Mouse (Mus musculus) c-Kit-positive CD71-positive TER-119-negative erythroid progenitor cells, embryonic 14.5 days (primary cell): ENCODE results near the gene Erich6b.

ENCODE experiments used
- DNase-seq: peaks from one replicate; pipeline ENCODE4 v3.0.0-alpha.2; 2013; ENCODE audit warnings: low read depth

Gene Erich6b

GRCm38 (mm10) chr14:75707771-75708170 lies 65.7 kb downstream of the Erich6b start:
- no peak for DNase-seq

GRCm38 (mm10) chr14:75708986-75709385 lies 66.9 kb downstream of the Erich6b start:
- no peak for DNase-seq

GRCm38 (mm10) chr14:75711731-75712130 lies 69.7 kb downstream of the Erich6b start:
- DNase-seq = no peak

GRCm38 (mm10) chr14:75712687-75713086 lies 70.6 kb downstream of the Erich6b start:
- no peak for DNase-seq

GRCm38 (mm10) chr14:75713661-75714060 lies 71.6 kb downstream of the Erich6b start:
- DNase-seq = no peak

- no peak for DNase-seq
Measured at GRCm38 (mm10) chr14:75716410-75716809, 74.4 kb downstream of the Erich6b start.
